ENCODE assay signal across 14 mouse cellular contexts in the genomic region with DNA sequence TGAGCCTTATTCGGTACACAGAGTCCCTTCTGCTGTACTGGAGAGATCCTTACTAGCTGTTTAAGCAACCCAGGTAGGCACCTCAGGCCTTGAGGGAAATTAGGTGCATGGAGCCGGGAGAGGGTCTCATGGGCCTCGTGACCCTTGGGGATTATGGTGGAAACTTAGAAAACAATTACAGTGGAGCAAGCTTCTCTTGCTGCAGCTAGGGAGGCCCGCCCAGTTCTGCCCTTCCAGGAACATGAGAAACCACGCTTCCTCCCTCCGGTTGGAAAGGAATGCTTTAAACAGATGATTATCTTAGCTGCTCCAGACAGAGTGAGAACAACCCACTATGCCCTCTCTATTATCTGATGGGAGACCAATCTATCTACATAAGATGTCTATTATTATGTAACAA.
"Had no signal": no experiment of that assay in that cellular context is flagged by ENCODE, and none has a peak within 500 bp of the region (broad histone marks: within the 10 kb centered on the region; RNA-seq: fewer than 3 reads in every experiment).

No protein-coding gene starts in this region.

- H3K4me3 ChIP-seq: left cerebral cortex, adult 2 months; limb, embryonic 10.5 days; liver, embryonic 15.5 days; neural tube, embryonic 13.5 days; stomach, embryonic 15.5 days had no signal

- H3K27ac ChIP-seq: left cerebral cortex, adult 2 months; limb, embryonic 10.5 days; liver, embryonic 15.5 days; neural tube, embryonic 13.5 days; stomach, embryonic 15.5 days had no signal

- DNase-seq: kidney, adult 18-20 months; kidney, postnatal 14 days; lung, embryonic 14.5 days; lung, postnatal 14 days; midbrain, embryonic 14.5 days; right cerebral cortex, postnatal 14 days; thymus, adult 2 months; thymus, postnatal 36 days had no signal

- H3K4me2 ChIP-seq: liver, embryonic 11.5 days; liver, embryonic 15.5 days; lung, embryonic 14.5 days; neural tube, embryonic 13.5 days; stomach, embryonic 15.5 days had no signal

- H3K36me3 ChIP-seq: limb, embryonic 10.5 days; liver, embryonic 15.5 days; neural tube, embryonic 13.5 days; stomach, embryonic 15.5 days had no signal

- H3K4me1 ChIP-seq: liver, embryonic 15.5 days had no signal

- H3K9me3 ChIP-seq: limb, embryonic 10.5 days; liver, embryonic 15.5 days; neural tube, embryonic 13.5 days; stomach, embryonic 15.5 days had no signal

- H3K9ac ChIP-seq: liver, embryonic 15.5 days; lung, embryonic 14.5 days; neural tube, embryonic 13.5 days; stomach, embryonic 15.5 days had no signal

- H3K27me3 ChIP-seq: liver, embryonic 15.5 days; neural tube, embryonic 13.5 days; stomach, embryonic 15.5 days had no signal
